Mouse (Mus musculus) megakaryocyte, embryonic 14.5 days (primary cell): ENCODE data around the gene Nagk.

Source experiments
- FLI1 ChIP-seq: IDR thresholded peaks from 2 replicates; pipeline ENCODE4 v1.6.1; 2012; ENCODE audit warnings: low read length, inconsistent platforms, mixed read lengths
- GATA1 ChIP-seq: IDR thresholded peaks from 3 replicates; pipeline ENCODE4 v1.6.1; 2012; ENCODE audit warnings: mixed read lengths, low read length, inconsistent platforms, borderline replicate concordance

- no peak for TF ChIP-seq GATA1
- no peak for TF ChIP-seq FLI1
Observed at GRCm38 (mm10) chr6:83791251-83791890, 3.4 kb upstream of the Nagk start.
